Mouse (Mus musculus) mesoderm, embryonic 11.5 days (tissue): Measurements from ENCODE around the gene Abcd4.

Source experiments
- DNase-seq: peaks from one replicate; pipeline ENCODE4 v3.0.0-alpha.2; 2012; ENCODE audit warnings: low read depth, low spot score

Abcd4 gene

DNA sequence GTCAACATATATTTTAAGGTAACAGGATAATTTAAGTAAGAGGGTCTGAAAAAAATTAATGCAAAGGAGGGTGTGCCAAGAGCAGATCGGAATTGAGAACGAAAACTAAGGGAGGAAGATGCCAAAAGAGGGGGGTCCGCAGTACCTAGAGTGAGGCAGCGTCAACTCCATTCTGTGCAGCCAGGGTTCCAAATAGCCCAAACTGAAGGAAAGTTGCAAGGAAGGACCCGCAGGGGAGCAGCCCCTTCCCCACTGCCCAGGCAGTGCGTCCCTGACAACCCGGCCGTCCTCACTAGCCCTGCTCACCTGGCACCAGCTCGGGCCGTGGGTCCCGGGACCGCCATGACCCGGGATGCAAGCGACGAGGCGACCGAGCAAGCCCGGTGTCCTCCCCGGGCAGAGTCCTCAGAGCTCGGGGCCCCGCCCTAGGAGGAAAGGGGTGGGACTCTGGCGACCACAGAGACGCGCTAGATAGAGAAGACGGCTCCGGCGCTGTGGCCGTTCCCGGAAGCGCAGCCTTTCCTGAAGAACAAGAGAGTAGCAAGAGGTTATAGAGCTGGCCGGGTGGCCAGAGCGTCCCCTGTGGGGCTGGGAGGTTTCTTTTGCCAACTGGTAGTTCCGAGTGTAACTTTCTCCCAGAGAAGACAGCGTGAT, at the start of gene Abcd4:
Gene Abcd4 (minus strand): TSS at position 437 of the 654 bp plus-strand sequence.
- peak; percentile 93 for DNase-seq

DNA sequence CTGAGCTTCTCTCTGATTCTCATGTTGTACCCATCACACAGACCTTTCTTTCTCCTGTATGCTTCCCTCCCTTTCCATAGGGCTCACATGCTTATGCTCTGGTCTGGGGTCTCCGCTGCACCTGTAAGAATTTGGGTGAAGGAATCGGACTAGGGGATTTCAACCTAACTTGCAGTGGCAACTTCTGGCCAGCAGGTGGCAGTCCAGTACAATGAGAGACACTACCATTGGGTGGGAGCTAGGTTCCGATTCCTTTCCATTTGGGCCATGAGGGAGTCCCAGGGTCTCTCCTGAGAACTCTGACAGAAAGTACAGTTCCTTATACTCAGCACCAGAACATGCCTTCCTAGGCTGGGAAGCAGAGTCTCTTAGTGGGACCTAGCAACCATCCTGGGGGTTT, 36.7 kb upstream of the Abcd4 start:
- peak; percentile 66 for DNase-seq

DNA sequence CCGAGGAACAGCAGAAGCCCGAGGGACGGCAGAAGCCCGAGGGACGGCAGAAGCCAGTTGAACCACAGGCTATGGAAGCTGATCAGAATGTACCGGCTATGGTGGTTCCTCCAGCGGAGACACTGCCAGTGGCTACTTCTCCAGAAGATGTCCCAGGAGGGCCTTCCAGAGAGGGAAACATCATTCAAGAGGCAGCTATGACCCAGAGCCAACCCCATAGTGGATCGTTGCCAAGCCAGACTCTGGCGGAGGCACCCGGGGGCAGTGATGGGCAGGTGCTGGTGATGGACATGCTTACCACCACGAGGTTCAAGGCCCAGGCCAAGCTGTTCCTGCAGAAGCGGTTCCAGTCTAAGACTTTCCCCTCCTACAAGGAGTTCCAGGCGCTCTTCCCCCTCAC, 33.0 kb upstream of the Abcd4 start:
- no peak for DNase-seq

DNA sequence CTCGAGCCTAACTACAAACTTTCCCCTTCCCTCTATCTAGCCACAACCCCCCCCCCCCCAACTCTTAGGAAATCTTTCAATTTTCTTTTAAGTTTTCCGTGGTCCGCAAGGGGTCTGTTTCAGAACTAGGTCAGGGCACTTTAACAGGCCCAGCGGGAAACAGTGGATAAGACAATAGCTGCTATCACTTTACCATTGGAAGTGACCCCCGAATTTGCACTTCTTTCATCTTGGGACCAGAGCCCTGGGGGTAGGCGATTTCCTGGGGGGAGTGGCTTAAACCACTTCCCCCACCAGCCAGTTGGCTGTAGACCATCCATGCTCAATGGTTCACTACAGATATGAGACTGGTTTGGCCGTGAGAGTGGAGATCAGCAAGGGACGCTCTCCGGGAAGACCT, 23.4 kb upstream of the Abcd4 start, which contains the start of gene Vrtn:
Gene Vrtn (plus strand): TSS at position 366 of the 400 bp plus-strand sequence.
- no peak for DNase-seq

DNA sequence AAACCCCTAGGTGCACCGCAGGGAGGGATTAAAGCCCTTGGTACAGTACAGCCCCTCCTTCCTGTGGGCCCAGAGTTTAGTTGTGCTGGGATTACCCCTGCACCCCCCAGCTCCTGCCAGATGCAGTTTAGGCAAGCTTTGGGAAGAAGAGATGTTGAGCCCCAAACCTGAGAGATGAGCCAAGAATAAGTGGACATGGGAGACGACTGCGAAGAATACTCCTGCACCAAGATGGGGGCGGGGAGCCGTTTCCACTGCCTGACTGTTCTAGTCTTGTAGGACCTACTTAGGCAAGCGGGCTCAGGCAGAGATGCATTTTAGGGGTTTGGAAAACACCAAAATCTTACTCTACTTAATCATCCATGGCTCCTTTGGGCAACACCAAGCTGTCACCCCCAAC, 23.0 kb upstream of the Abcd4 start:
- DNase-seq = no peak

DNA sequence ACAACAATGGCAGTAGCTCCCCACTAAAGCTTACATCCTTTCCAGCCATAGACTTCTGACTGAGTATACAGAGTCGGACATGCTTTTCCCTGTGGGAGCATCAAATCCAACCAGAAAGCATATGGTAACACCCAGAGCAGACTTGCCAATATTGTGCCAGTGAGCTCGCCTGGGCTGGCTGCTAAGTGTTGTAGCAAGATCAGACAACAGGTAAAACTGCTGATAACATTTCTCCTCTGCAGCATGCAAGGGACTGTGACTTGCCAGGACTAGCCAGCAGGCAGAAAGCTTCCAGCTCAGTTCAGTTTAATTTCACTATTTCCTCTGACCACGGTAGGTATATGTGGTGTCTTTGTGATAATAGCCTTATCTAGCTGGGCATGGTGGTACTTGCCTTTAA, 14.7 kb upstream of the Abcd4 start:
- no peak for DNase-seq

DNA sequence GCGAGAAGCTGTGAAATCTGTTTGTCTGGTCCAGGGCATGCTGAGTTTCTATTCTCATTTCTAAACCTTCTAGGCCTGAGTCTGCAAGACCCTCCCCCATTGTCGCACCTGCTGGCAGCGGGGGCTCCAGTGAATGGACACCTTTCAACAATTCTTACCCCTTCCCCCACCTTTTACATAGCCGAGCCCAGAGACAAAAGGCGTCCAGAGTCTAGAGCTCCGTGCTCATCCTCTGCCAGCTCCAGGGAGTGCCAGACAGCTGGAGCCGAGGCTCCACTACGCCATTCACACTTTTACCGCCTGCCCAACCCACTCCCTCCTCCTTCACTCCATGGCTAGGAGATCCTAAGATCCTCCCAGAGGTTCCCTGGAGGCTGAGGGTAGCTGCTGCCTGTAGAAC, 7.9 kb upstream of the Abcd4 start:
- DNase-seq = no peak

DNA sequence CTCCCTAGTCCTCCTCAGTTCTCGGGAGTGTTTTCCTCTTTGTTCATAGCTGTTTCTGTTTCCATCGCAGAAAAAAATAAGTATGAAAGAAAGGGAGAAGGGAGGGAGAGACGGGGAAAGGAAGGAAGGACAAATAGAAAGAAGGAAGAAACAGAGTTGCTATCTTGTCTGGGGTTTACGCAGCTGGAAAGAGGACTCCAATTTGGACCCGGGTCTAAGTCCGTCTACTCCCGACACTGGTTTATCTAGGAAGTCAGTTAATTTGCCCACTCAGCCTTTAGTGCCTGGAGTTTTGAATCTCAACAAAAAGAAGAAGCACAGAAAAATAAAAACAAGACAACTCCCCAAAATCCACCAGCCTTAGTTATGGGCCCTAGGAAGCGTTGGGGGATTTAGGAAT, 7.4 kb upstream of the Abcd4 start:
- no peak for DNase-seq

DNA sequence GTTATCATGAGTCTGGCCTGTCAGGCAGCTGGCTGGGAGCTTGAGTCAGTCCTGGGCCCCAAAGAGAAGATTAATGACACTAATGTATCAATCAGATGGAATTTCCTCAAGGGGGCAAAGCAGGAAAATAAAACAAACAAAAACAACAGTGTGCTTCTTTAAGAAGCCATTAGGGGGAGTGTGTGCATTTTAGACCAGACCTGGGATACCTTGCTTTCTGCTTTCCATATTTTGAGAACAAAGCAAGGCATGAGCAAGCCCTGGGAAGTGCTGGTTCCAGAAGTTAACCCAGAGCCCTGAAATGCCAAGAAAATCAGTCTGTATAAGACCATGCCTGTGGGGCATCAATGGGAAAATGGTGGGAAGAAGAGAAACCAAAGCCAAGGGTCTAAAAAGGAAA, 3.8 kb upstream of the Abcd4 start:
- DNase-seq = peak; percentile 40

DNA sequence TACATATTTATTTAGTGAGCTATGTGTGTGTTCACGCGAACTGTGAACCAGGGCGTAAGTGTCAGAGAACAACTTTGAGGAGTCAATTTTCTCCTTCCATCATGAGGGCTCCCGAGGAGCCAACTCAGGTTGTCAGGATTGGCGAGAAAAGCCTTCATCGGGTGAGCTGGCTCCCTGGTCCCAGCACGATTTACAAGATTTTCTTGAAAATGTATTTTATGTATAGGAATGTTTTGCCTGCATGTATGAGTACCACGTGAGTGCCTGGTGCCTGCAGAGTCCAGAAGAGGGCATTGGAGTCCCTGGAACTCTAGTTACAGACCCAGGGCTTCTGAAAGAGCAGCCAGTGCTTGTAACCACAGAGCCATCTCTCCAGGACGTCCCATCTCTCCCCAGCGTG, 450 bp upstream of the Abcd4 start:
- no peak for DNase-seq

DNA sequence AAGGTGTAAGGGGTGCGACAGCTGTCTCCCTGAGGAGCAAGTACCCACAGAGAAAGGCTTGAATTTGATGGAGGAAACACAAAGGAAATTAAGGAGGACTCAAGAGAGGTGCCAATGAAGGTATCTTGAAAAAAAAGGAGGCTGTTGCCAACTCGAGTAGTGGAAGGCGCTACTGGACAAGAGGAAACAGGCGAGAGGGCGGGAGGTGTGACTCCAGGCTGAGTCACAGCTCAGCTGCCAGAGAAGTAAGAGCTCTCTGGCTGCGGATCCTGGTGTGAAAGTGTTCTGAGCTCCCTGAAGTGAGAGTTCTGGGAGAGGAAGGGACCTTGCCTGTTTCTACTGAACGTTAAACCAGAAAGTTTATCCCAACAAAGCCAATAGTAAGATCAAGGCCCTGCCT, 2.7 kb downstream of the Abcd4 start:
- DNase-seq = no peak

DNA sequence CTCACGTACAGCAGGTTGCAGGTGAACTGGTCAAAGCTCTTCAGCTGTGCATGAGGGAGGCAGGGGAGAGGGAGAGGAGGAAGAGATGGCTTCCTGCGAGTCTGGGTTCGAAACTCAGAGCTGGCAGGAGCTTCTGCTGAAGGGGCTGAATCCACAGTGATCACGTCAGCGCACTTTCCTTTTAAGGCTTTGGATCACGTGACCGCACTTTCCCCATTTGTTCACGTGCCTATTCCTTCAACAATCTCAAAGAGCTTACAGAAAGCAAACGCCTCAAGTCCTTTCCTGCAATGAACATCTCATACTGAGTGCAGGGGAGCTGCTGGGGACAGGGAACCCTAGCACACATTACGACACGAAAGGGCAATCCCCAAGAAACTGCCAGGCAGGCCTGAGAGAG, 3.2 kb downstream of the Abcd4 start:
- no peak for DNase-seq

DNA sequence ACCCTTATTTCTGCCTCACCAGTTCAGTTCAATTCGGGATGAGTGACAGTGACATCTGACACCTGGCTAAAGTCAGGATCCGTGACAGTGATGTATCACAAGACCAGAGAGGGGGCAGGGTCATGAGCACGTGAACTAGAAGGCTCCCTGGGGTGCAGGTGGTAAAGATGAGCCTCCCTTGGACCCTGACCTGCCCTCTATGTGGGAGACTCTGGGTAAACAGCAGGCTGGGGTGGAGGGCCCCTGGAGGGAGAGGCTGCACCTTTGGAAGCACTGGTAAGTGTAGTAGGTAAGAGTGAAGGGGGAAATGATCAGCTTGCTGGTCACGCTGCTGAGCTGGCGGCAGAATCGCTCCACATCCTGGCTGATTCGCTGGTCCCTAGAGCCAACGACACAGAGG, 4.7 kb downstream of the Abcd4 start:
- no peak for DNase-seq

DNA sequence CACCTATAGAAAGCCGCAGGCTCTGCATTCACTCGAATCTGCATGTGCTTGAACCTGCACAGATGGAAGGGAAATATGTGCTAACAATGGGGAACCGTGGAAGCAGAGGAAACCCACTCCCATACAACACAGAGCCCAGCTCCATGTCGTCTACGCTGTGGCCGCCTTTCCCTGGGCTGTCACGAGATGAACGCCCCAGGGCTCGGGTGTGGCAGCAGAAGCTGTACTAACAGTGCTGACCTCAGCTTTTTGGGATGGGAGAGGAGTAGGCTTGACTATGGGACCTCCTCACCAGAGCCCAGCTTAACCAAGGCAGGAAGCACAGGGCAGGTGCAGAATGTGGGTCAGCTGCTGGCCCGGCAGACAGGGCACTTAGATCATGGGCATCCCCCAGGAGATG, 5.5 kb downstream of the Abcd4 start:
- no peak for DNase-seq

DNA sequence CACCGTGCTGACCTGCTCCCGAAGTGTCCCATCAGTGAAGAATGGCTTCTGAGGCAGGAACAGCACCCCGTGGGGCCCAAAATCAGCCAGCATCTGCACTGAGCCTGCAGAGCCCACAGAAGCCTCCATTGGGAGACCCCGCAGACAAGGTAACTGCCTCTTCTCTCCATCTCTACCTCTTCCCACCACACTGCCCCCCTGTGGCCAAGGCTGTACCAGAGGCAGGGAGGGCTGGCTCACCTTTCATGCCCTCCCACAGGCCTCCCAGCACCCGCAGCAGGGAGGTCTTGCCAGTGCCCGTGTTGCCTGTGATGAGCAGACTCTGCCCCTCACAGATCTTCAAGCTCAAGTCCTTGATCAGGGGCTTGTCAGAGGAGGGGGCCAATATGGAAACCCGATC, 11.4 kb downstream of the Abcd4 start:
- DNase-seq = no peak

DNA sequence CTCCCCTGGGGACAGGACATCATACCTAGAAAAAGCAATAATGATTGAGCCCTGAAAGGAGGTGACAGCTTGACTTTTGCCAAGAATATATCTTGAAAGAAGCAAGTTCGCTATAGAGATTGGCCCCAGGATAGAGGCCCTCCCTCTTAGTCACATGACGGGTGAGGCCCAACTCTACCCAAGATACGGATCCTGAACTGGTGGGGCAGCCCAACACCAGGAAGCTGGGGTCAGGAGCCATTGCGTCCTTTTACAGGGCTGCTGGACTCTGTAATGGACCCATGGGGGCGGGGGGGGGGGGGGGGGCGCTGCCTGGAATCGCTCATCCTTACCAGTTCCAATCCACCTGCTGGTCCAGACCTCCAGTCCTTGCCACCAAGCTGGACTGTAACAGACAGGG, 13.2 kb downstream of the Abcd4 start:
- DNase-seq = no peak

DNA sequence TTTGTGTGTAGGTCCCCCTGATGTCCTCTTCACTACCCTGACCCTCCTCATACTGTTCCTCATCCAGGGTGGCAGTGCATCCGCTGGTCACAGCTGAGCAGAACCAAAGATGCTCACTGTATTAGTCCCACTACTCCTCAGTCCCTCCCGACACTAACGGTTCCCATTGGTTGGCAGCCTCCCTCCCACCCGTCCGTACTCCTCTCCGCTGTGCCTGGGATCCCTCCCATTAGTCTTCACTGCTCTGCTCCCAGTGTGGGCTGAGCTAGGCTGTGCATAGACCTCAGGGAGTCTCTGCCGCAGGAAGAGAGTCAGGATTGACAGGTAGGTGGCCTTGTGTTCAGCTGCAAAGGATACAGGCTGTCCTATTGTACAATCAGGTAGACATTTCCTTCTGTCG, 18.9 kb downstream of the Abcd4 start:
- DNase-seq = no peak

DNA sequence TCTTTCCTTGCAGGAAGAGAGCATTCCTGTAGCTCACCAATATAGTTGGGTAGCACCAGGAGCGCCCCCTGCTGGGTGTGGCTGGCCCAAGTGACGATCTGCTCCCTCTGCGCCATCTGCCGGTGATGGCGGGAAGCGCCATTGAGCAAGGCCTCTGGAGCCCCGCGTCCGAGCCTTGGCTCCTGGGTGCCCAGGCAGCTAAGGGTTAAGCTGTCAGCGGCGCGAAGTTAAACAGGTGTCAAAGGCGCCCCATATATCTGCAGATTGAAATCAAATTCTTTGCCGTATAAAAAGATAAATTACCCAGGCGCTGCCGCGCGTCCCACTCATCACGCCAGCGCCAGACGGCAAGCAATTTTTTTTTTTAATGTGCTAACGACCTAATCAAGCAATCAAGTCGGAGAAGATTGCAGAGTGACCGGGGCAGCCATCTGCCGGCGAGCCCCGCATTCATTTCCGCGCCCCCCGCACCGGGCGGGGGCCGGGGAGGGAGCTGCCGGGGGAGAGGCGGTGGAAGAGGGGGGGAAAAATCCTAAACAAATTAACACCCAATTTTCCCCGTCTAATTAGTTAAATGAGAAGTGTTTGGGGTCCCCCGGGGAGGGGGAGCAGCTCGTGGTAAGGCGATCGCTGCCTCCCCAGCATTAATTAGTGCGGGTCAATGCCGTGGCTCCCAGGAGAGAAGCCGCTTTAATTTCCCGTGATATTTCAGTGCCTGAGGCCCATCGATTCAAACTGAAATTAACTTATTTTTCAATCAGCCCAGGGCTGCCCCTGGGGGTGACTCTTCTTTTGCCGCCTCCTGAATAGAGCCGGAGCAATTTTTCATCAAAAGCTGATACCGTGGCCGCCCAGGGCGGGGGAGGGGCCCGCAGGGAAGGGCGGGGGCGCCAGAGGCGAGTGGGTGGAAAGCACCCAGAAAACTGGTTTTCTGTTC, 27.1 kb downstream of the Abcd4 start:
- DNase-seq = peak; percentile 94

DNA sequence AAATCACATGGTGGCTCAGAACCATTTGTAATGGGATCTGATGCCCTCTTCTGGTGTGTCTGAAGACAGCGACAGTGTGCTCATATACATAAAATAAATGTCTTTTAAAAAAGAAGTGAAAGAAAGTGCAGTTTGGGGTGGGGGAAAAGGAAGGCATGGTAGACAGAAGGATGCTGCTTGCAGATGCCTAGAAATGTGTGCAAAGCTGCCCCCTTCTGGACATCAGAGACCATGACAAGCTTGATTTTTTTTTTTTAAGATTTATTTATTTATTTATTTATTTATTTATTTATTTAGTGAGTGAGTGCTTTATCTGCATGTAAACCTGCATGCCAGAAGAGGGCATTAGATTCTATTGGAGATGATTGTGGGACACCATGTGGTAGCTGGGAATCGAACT, 35.9 kb downstream of the Abcd4 start:
- DNase-seq = no peak

DNA sequence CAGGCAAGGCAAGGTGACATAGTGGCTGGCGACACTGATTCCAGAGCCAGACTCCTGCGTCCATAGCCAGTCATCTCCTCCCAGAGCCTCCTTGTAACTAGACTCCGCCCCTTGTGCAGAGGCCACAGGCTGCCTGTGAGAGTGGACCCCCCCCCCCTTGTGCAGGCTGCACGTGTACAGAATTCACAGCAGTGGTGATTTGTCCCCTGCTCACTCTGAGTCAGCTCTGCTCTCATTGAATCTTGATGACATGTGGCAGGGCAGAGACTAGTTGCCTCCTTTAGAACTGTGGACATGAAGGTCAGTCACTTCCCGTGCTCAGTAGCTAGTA, 38.8 kb downstream of the Abcd4 start:
- no peak for DNase-seq

DNA sequence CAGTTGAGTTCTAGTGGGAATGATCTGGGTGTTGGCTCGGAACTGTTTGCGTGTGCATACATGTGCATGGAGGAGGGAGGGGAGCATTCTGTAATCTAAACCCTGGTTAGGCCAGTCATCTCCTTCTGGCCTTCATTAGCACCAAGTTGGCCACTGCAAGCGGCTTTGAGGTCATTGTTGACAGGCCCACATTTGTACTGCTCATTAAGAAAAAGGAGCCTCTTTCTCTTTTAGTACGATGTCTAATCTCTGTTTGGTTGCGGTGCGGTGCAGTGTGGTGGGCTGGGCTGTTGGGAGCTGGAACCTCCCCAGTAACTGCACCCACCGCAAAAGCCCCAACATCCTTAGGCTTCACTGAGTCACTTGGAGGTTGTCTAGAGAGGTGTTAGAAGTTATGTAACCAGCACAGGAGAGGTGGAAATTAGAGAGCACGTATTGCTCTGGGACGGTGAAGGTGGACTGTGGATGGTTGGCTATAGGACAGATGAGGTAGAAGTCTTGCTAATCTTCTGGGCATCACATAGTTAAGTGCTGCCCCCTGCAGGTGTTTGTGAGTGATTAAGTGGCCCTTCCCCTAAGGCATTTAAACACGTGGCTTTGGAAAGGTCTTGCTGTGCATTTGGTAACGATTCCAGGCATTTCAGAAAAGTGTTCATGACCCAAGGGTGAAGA, 39.3 kb downstream of the Abcd4 start:
- DNase-seq = no peak

DNA sequence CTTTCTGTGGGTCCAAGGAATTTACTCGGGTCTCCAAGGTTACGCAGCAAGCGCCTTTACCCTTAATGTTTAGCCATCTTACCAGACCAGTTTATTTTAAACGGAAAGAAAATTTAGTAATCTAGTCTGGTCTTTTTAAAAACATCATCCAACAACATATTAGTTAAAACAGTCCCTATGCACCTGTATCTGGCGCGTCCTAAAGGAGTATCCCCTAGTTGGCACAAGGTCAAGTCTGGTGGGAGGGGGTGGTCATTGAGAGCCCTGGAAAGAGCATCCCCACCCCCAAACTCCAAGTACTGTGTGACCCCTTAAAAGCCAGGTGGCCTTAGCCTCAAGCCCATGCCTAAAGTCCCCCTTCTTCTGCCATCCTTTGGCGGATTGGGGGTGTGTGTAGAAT, 44.1 kb downstream of the Abcd4 start:
- DNase-seq = no peak

DNA sequence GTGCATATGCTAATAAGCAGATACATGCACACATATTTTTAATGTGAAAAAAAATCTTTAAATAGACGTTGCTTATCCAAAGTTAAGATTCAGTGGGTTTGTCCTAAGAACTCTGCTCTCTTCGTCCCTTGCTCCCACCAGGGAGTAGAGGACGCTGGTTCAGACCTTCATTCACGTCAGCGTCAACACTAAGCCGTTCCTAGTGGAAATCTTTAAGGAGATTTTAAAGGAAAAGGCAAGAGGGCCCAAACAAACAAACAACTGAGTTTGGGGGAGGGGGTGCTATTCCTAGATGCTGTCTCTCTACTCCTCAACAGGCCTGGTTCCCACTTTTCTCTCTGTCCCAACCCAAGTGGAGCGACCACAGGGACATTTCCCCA, 44.9 kb downstream of the Abcd4 start:
- no peak for DNase-seq
